Mouse (Mus musculus): Measurements from ENCODE around the gene Lin28b.

- TF ChIP-seq EP300 (IDR thresholded peaks at IDR 0.05; ENCODE audit: insufficient read depth, low read depth, low read length): no peak
- no peak for TF ChIP-seq CTCF (IDR thresholded peaks at IDR 0.05)
- TF ChIP-seq POLR2A (IDR thresholded peaks at IDR 0.05; ENCODE audit: insufficient read depth, low read depth, low read length): no peak
Measured at GRCm38 (mm10) chr10:45356091-45356490, 130.1 kb downstream of the Lin28b start.

Measured in heart, adult 2 months (tissue).